Mouse (Mus musculus): ENCODE data around the gene Tet1.

DNA sequence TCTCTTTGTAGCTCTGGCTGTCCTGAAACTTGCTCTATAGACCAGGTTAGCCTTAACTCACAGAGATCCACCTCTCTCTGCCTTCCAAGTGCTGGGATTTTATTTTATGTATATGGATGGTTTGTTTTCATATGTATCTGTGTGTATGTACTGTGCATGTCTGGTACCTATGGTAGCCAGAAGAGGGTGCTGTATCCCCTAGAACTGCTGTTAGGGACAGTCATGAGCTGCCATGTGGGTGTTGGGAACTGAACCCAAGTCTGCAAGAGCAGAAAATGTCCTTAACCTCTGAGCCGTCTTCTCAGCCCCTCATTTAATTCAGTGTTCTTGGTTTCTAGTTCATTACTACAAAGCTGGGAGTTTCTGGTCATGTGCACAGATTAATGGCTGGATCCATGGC lies 23.6 kb upstream of the Tet1 start:
- TF ChIP-seq TCF3 (IDR thresholded peaks at IDR 0.05; ENCODE audit: insufficient read length, low read depth) (no peak), POLR2A (IDR thresholded peaks at IDR 0.05; ENCODE audit: insufficient read length, low read depth) (no peak), E2F4 (IDR thresholded peaks at IDR 0.05; ENCODE audit: insufficient read depth) (no peak), CEBPB (IDR thresholded peaks at IDR 0.05; ENCODE audit: insufficient read depth, poor library complexity, severe bottlenecking) (no peak), MYOG (IDR thresholded peaks at IDR 0.05; ENCODE audit: control insufficient read depth in 1 of 3, insufficient read depth in 1 of 3, insufficient read length in 2 of 3, low read depth in 2 of 3) (no peak)
